Comparison of ENCODE assay signal across 8 mouse cellular contexts in genomic region chr1:72236363-72237006, GRCm38 (mm10). TPM values are rescaled to one million over a fixed set of nuclear protein-coding genes. Genes with fewer than 3 reads are reported as not detected.
A peak's percentile ranks its signal among the peaks of the same experiment; 100 is the strongest.
DNase-seq lines count a peak whose midpoint lies in the region; ATAC-seq lines count a peak whose summit lies in the region.
"Not testable (repeated sequence)": the region's sequence is repeated elsewhere in the genome, so short reads cannot be mapped to it uniquely, and the experiment has no call there.

No protein-coding gene starts in this region.

- peak overlapping the region; percentile 83 for H3K27ac ChIP-seq in hindbrain, embryonic 13.5 days

- peak; percentile 87 for ATAC-seq in hindbrain, embryonic 13.5 days (ENCODE audit: low FRiP score)

- H3K27me3 ChIP-seq in hindbrain, embryonic 13.5 days = peaks cover 29% of the 10 kb centered on the region

- DNase-seq in MEL-GATA-1-ER (ENCODE audit: extremely low read depth, low read depth) = peak; percentile 57
- peak; percentile 79 to 80 for DNase-seq in cerebellum, postnatal 14 days
- DNase-seq in frontal cortex, postnatal 25 days (ENCODE audit: low spot score in 2 of 2) = peak; percentile 47 to 49
- DNase-seq in layer of hippocampus, postnatal 25 days (ENCODE audit: extremely low spot score in 1 of 2, low spot score in 1 of 2) = peak; percentile 55 to 57
- DNase-seq in lung, postnatal 14 days = peak; percentile 72
- DNase-seq in retina, embryonic 14.5 days (ENCODE audit: low spot score) = peak; percentile 86
- DNase-seq in thymus, postnatal 36 days = peak; percentile 51 to 59

- WGBS in hindbrain, embryonic 13.5 days = under 1% methylated on average over 35 of the region's 50 CpGs

- H3K4me2 ChIP-seq in hindbrain, embryonic 13.5 days = peak overlapping the region; percentile 67

- H3K4me3 ChIP-seq in hindbrain, embryonic 13.5 days = peak overlapping the region; percentile 59

- not testable (repeated sequence) for H3K4me1 ChIP-seq in hindbrain, embryonic 13.5 days (replicated peaks)

- not testable (repeated sequence) for H3K36me3 ChIP-seq in hindbrain, embryonic 13.5 days

- H3K9ac ChIP-seq in hindbrain, embryonic 13.5 days = peak overlapping the region; percentile 70

- not testable (repeated sequence) for H3K9me3 ChIP-seq in hindbrain, embryonic 13.5 days

RNA-seq across cellular contexts. Expression of gene Mreg, which starts 24.4 kb away (rescaled TPM):
- 5.7 and 7.0 TPM in 2 replicates for polyA plus RNA-seq in hindbrain, embryonic 13.5 days (2015; fragmentation: Nextera tagmentation; extraction: Ambion mirVana)
- total RNA-seq in layer of hippocampus, postnatal 25 days (2021) = 1 to 10 TPM; 3.5 to 4.0 TPM

RNA-seq across cellular contexts. Expression of gene Pecr, which starts 47.6 kb away (rescaled TPM):
- polyA plus RNA-seq in hindbrain, embryonic 13.5 days (2015; fragmentation: Nextera tagmentation; extraction: Ambion mirVana) = 8.8 and 8.9 TPM in 2 replicates
- 1 to 10 TPM; 5.2 to 5.9 TPM for total RNA-seq in layer of hippocampus, postnatal 25 days (2021)

RNA-seq across cellular contexts. Expression of gene Tmem169, which starts 47.7 kb away (rescaled TPM):
- polyA plus RNA-seq in hindbrain, embryonic 13.5 days (2015; fragmentation: Nextera tagmentation; extraction: Ambion mirVana) = 42.3 and 46.8 TPM in 2 replicates
- total RNA-seq in layer of hippocampus, postnatal 25 days (2021) = 10 to 100 TPM; 18.0 to 20.6 TPM

Comparison
In these comparisons a context has a peak if more than half of its experiments do, and no peak if none do; other contexts are left out.
1. Peak in every context shown above with its lines: DNase-seq, ATAC-seq, H3K4me3 ChIP-seq and H3K27ac ChIP-seq.